Mouse (Mus musculus): ENCODE measurements at regions not wholly inside any gene's neighbourhood (a gene's known extent, or its start where the extent isn't known, plus 50 kb on each side); places are given as distances from the start of the nearest gene placed in this dataset.
"Not testable (repeated sequence)": the region's sequence is repeated elsewhere in the genome, so short reads cannot be mapped to it uniquely, and the experiment has no call there.

- ATAC-seq = no peak
Measured at GRCm38 (mm10) chr4:28064935-28065334, 748.0 kb upstream of the Epha7 start.

- no peak for ATAC-seq
Measured at GRCm38 (mm10) chr4:28065828-28066227, 747.1 kb upstream of the Epha7 start.

GRCm38 (mm10) chr4:28079030-28079429, 733.9 kb upstream of the Epha7 start:
- no peak for ATAC-seq

GRCm38 (mm10) chr4:28092854-28093253, 720.1 kb upstream of the Epha7 start:
- no peak for ATAC-seq

DNA sequence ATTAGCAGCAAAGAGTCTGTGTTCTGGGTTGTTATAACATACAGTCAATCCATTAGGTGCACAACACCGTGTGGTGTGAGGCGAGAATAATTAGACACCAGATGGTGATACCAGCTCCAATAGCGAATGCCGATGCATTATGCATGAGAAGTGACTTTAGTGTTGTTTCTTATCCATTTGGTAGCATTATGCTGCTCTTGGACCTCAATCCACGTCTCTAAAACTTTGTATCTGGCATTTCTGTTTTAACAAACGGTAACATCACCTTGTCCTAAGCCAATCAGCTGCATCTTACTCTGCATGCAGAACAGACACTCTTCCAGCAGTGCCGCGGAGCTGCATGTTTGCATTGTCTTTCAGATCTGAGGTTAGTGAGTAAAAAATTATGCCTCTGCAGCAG, 669.8 kb upstream of the Epha7 start:
- no peak for ATAC-seq

- no peak for ATAC-seq
Measured at GRCm38 (mm10) chr4:28155116-28155515, 657.8 kb upstream of the Epha7 start.

GRCm38 (mm10) chr4:28176771-28177170, 636.2 kb upstream of the Epha7 start:
- peak; percentile 99 for ATAC-seq

DNA sequence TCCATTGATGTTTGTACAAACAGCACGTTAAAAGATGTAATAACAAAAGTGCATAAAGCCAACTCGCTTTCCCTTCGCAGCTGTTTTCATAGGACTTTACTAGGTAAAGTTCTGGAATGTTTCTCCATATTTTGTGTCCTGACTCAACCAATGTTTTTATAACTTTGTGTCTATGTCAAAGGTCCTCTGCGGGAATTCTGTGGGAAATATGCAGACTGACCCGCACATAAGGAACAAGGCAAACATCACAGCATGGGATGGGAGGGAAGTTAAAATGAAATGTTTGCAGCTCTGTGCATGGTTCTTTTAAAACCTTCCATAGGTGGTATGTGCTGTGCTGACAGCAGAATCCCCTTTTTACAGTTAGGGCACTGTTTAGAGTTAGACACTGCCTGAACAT, 622.1 kb upstream of the Epha7 start:
- ATAC-seq = no peak

- ATAC-seq = no peak
Measured at GRCm38 (mm10) chr4:28227594-28228208, 585.2 kb upstream of the Epha7 start.

DNA sequence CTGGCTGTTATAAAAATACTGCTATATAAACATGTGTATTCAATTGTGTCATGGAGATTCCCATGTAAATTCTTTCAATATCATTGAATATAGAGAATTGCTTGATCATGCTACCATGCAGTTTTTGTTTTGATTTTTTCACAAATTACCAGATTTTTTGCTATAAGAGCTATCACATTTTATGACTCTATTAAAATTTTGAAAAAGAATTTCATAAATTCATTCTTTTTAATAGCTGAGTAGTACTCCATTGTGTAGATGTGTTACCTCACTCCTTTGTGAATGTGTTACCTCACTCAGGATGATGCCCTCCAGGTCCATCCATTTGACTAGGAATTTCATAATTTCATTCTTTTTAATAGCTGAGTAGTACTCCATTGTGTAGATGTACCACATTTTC, 577.4 kb upstream of the Epha7 start:
- not testable (repeated sequence) for ATAC-seq

DNA sequence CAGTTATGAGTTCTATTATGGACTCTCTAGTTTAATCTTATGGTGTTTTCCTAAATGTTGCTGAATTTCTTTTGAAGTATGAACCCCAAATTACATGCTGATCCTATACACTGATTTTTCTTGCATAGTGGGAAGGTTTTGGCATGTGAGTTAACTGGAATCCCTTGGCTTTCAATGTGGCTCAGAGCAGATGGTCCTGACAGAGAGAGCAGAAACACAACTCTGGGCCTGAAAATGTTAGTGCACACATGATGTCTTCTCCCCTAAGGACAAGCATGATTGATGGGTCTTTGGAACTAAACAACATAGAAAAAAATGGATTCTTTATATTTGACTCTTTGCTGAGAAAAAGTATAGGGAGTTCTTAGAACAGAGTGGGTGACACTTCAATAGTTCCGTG, 570.7 kb upstream of the Epha7 start:
- ATAC-seq = no peak

All from CD4-positive, CD25-positive, alpha-beta regulatory T cell, adult 4 months (primary cell).